Mouse (Mus musculus): Measurements from ENCODE around the gene Cd300e. TPM values are rescaled to one million over a fixed set of nuclear protein-coding genes. Genes with fewer than 3 reads are reported as not detected.

Cd300e gene
- polyA plus RNA-seq, 1 experiment from 2014 or later: not detected

DNA sequence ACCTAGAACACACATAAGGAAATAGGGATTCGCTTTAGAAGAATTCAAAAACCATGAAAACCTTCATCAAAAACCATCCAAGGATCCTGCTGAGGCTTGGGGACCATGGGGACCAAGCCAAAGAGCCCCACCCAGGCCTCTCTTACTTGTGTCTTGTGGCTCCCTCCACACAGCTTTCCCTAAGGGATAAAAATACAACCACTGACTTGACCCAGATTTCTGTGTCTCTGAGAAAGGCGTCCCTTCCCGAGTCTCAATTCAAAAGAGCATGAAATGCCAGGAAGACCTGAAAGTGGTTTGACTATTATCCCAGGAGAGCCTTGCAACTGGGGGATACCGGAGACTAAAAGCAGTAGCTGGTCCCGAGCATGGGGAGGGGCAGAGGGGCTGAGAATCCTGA is 11.0 kb upstream of the Cd300e start:
- 65% methylated on average over 5 of the region's 5 CpGs for WGBS
- Histone ChIP-seq H3K27ac (ENCODE audit: low read length) (no peak overlapping the region), H3K27me3 (replicated peaks; ENCODE audit: control insufficient read depth, insufficient read depth, low read length) (no peaks in the 10 kb centered on the region), H3K9me3 (ENCODE audit: control insufficient read depth, low read length) (no peaks in the 10 kb centered on the region), H3K4me3 (replicated peaks; ENCODE audit: low read length) (no peak overlapping the region), H3K4me2 (ENCODE audit: low read length) (no peak overlapping the region), H3K9ac (replicated peaks; ENCODE audit: low read depth, low read length) (no peak overlapping the region), H3K36me3 (ENCODE audit: control insufficient read depth, insufficient read depth) (no peaks in the 10 kb centered on the region), H3K4me1 (replicated peaks; ENCODE audit: control insufficient read depth, insufficient read depth, low read length) (peaks cover 7% of the 10 kb centered on the region)
- no peak for ATAC-seq

DNA sequence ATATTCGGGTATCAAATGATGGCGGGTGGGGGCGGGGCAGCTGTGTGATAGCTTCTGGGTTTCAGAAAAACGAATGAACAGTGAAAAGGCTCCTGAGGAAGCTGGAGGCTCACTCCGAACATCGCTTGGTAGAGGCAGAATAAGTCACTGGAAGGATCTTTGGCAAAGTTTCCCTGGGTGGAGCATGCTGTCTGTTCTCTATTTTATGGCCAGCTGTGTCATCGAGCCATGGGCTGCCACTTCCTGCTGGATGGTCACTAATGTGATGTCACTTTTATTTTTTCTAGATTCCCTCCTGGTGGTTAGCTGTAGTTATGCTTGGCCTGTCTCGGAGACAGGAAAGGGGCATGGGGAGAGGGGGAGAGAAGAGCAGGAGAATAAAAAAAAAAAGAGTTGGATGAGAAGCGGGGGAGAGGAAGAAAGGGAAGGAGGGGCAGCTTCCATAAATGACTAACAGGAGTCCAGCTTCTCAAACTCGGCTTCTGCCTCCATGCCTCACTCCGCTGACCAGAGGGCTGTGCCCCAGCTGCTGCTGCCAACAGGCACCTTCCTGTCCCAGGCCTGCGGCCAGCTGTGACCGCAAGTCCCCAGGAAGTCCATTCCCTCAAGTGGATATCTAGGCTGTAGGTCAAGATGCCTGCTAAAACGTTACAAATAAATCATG is 9.8 kb upstream of the Cd300e start:
- 22% methylated on average over 14 of the region's 14 CpGs for WGBS
- no peak for ATAC-seq
- H3K27ac ChIP-seq (ENCODE audit: low read length): no peak overlapping the region

GRCm38 (mm10) chr11:115071015-115071551 is 9.1 kb upstream of the Cd300e start:
- WGBS: 13% methylated on average over 9 of the region's 9 CpGs
- peak overlapping the region; percentile 8 for H3K4me2 ChIP-seq (ENCODE audit: low read length)
- no peak overlapping the region for H3K27ac ChIP-seq (ENCODE audit: low read length)
- no peak overlapping the region for H3K4me3 ChIP-seq (replicated peaks; ENCODE audit: low read length)
- no peak overlapping the region for H3K9ac ChIP-seq (replicated peaks; ENCODE audit: low read depth, low read length)
- ATAC-seq: no peak
- no peaks in the 10 kb centered on the region for H3K9me3 ChIP-seq (ENCODE audit: control insufficient read depth, low read length)
- H3K27me3 ChIP-seq (replicated peaks; ENCODE audit: control insufficient read depth, insufficient read depth, low read length): no peaks in the 10 kb centered on the region
- H3K4me1 ChIP-seq (replicated peaks; ENCODE audit: control insufficient read depth, insufficient read depth, low read length): peaks cover 7% of the 10 kb centered on the region
- H3K36me3 ChIP-seq (ENCODE audit: control insufficient read depth, insufficient read depth): no peaks in the 10 kb centered on the region

More for the DNA sequence above, 9.8 kb upstream of the Cd300e start:
- Histone ChIP-seq H3K27me3 (replicated peaks; ENCODE audit: control insufficient read depth, insufficient read depth, low read length) (no peaks in the 10 kb centered on the region), H3K4me3 (replicated peaks; ENCODE audit: low read length) (no peak overlapping the region), H3K4me1 (replicated peaks; ENCODE audit: control insufficient read depth, insufficient read depth, low read length) (peaks cover 7% of the 10 kb centered on the region), H3K9ac (replicated peaks; ENCODE audit: low read depth, low read length) (no peak overlapping the region), H3K36me3 (ENCODE audit: control insufficient read depth, insufficient read depth) (no peaks in the 10 kb centered on the region), H3K9me3 (ENCODE audit: control insufficient read depth, low read length) (no peaks in the 10 kb centered on the region), H3K4me2 (ENCODE audit: low read length) (peak overlapping the region; percentile 8)

DNA sequence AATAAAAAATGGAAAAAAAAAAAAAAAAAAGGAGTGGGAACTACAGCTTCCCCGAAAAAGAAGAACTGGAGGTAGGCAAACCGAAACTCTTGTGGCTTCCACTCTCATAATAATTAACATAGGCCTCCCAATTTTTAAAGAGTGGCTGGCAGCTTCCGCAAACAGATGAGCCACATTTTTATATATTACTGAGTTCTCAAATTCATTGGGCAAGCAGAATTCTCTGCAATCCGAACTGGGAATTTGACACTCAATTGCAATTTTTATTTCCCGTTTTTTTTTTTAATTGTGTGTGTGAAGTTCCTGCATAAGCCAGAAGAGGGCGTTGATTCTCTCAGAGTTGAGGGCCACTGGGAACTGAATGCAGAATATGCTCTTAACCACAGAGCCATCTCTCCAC is 4.8 kb upstream of the Cd300e start:
- whole genome bisulfite sequencing: 81% methylated on average over 6 of the region's 6 CpGs
- ATAC-seq: no peak
- H3K36me3 ChIP-seq (ENCODE audit: control insufficient read depth, insufficient read depth): no peaks in the 10 kb centered on the region

DNA sequence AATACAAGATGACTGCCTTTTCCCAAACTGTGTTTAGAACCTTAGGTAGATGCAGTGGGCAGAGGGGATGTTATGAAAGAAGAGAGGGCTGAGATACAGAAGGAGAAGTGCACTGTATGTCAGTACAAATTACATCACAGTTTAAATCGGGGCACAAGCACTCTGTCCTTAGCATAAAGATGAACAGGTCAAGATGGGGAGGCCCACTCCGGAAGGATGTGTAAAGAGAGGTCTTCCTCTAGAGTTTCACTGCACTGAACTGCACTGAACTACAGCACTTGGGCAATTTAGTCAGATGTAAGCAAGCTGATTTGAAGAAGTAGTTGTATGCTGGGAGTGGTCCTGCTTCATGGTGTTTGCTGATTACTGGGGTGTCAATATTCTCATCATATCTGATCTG is 2.2 kb downstream of the Cd300e start:
- Histone ChIP-seq H3K27me3 (replicated peaks; ENCODE audit: control insufficient read depth, insufficient read depth, low read length) (no peaks in the 10 kb centered on the region), H3K27ac (ENCODE audit: low read length) (no peak overlapping the region), H3K36me3 (ENCODE audit: control insufficient read depth, insufficient read depth) (no peaks in the 10 kb centered on the region), H3K9ac (replicated peaks; ENCODE audit: low read depth, low read length) (no peak overlapping the region), H3K4me3 (replicated peaks; ENCODE audit: low read length) (no peak overlapping the region), H3K9me3 (ENCODE audit: control insufficient read depth, low read length) (no peaks in the 10 kb centered on the region), H3K4me2 (ENCODE audit: low read length) (no peak overlapping the region), H3K4me1 (replicated peaks; ENCODE audit: control insufficient read depth, insufficient read depth, low read length) (no peaks in the 10 kb centered on the region)
- 94% methylated on average over 2 of the region's 2 CpGs for WGBS
- ATAC-seq: no peak

More for the DNA sequence above, 4.8 kb upstream of the Cd300e start:
- H3K27ac ChIP-seq (ENCODE audit: low read length): no peak overlapping the region
- no peaks in the 10 kb centered on the region for H3K9me3 ChIP-seq (ENCODE audit: control insufficient read depth, low read length)
- H3K9ac ChIP-seq (replicated peaks; ENCODE audit: low read depth, low read length): no peak overlapping the region
- H3K4me3 ChIP-seq (replicated peaks; ENCODE audit: low read length): no peak overlapping the region
- no peak overlapping the region for H3K4me2 ChIP-seq (ENCODE audit: low read length)
- no peaks in the 10 kb centered on the region for H3K27me3 ChIP-seq (replicated peaks; ENCODE audit: control insufficient read depth, insufficient read depth, low read length)
- H3K4me1 ChIP-seq (replicated peaks; ENCODE audit: control insufficient read depth, insufficient read depth, low read length): peaks cover 5% of the 10 kb centered on the region

- Histone ChIP-seq H3K4me1 (replicated peaks; ENCODE audit: control insufficient read depth, insufficient read depth, low read length) (no peaks in the 10 kb centered on the region), H3K4me3 (replicated peaks; ENCODE audit: low read length) (no peak overlapping the region), H3K27me3 (replicated peaks; ENCODE audit: control insufficient read depth, insufficient read depth, low read length) (no peaks in the 10 kb centered on the region), H3K36me3 (ENCODE audit: control insufficient read depth, insufficient read depth) (no peaks in the 10 kb centered on the region), H3K9me3 (ENCODE audit: control insufficient read depth, low read length) (no peaks in the 10 kb centered on the region), H3K9ac (replicated peaks; ENCODE audit: low read depth, low read length) (no peak overlapping the region), H3K27ac (ENCODE audit: low read length) (no peak overlapping the region), H3K4me2 (ENCODE audit: low read length) (no peak overlapping the region)
- ATAC-seq: no peak
- 86% methylated on average over 4 of the region's 4 CpGs for WGBS
These were observed 3.3 kb downstream of the Cd300e start for GRCm38 (mm10) chr11:115058701-115059100.

DNA sequence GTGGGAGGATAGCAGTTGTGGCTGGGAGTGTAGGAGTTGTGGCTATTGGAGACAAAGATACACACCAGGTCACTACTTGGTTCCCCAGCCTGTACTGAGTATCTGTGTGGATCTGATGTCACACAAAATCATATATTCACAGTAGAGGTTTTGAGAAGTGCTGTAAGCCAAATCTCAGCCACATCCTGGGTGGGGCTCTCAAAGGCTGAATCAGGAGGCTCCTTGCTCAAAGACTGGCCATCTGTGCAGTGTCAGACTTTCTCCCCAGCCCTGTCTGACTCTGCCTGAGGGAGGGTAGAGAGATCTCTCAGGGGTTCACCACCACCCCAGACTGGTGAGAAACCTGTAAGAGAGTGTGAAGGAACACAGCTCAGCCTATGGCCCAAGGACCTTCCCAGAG is 7.4 kb downstream of the Cd300e start:
- Histone ChIP-seq H3K9me3 (ENCODE audit: control insufficient read depth, low read length) (no peaks in the 10 kb centered on the region), H3K4me1 (replicated peaks; ENCODE audit: control insufficient read depth, insufficient read depth, low read length) (no peaks in the 10 kb centered on the region), H3K27ac (ENCODE audit: low read length) (no peak overlapping the region), H3K4me3 (replicated peaks; ENCODE audit: low read length) (no peak overlapping the region), H3K9ac (replicated peaks; ENCODE audit: low read depth, low read length) (no peak overlapping the region), H3K36me3 (ENCODE audit: control insufficient read depth, insufficient read depth) (no peaks in the 10 kb centered on the region), H3K27me3 (replicated peaks; ENCODE audit: control insufficient read depth, insufficient read depth, low read length) (no peaks in the 10 kb centered on the region), H3K4me2 (ENCODE audit: low read length) (no peak overlapping the region)
- ATAC-seq: no peak

- 95% methylated on average over 1 of the region's 1 CpGs for WGBS
- Histone ChIP-seq H3K9ac (replicated peaks; ENCODE audit: low read depth, low read length) (no peak overlapping the region), H3K9me3 (ENCODE audit: control insufficient read depth, low read length) (no peaks in the 10 kb centered on the region), H3K27ac (ENCODE audit: low read length) (no peak overlapping the region), H3K4me1 (replicated peaks; ENCODE audit: control insufficient read depth, insufficient read depth, low read length) (no peaks in the 10 kb centered on the region), H3K36me3 (ENCODE audit: control insufficient read depth, insufficient read depth) (no peaks in the 10 kb centered on the region), H3K4me2 (ENCODE audit: low read length) (no peak overlapping the region), H3K4me3 (replicated peaks; ENCODE audit: low read length) (no peak overlapping the region), H3K27me3 (replicated peaks; ENCODE audit: control insufficient read depth, insufficient read depth, low read length) (no peaks in the 10 kb centered on the region)
- ATAC-seq: no peak
These were observed 9.0 kb downstream of the Cd300e start for GRCm38 (mm10) chr11:115052991-115053390.

GRCm38 (mm10) chr11:115052206-115052605 is 9.8 kb downstream of the Cd300e start:
- Histone ChIP-seq H3K4me2 (ENCODE audit: low read length) (no peak overlapping the region), H3K27me3 (replicated peaks; ENCODE audit: control insufficient read depth, insufficient read depth, low read length) (no peaks in the 10 kb centered on the region), H3K4me3 (replicated peaks; ENCODE audit: low read length) (no peak overlapping the region), H3K9me3 (ENCODE audit: control insufficient read depth, low read length) (no peaks in the 10 kb centered on the region), H3K4me1 (replicated peaks; ENCODE audit: control insufficient read depth, insufficient read depth, low read length) (no peaks in the 10 kb centered on the region), H3K9ac (replicated peaks; ENCODE audit: low read depth, low read length) (no peak overlapping the region), H3K36me3 (ENCODE audit: control insufficient read depth, insufficient read depth) (no peaks in the 10 kb centered on the region), H3K27ac (ENCODE audit: low read length) (no peak overlapping the region)
- no peak for ATAC-seq
- WGBS: 2% methylated on average over 9 of the region's 9 CpGs

Measured in forebrain, embryonic 16.5 days (tissue).